8 mouse cellular contexts compared by ENCODE assay signal in genomic region chr16:31935091-31935979, GRCm38 (mm10). TPM values are rescaled to one million over a fixed set of nuclear protein-coding genes. Genes with fewer than 3 reads are reported as not detected.
DNase-seq lines count a peak whose midpoint lies in the region; ATAC-seq and TF ChIP-seq lines count a peak whose summit lies in the region.

No protein-coding gene starts in this region.

- peaks cover 24% of the 10 kb centered on the region; the same call in 1 of the 2 replicates for H3K27me3 ChIP-seq in thymus, adult 2 months (ENCODE audit: control insufficient read depth, insufficient read depth, low read length)
- H3K27me3 ChIP-seq in heart, embryonic 16.5 days (ENCODE audit: control insufficient read depth, insufficient read depth, low read length), result peaks cover 24% of the 10 kb centered on the region
- H3K27me3 ChIP-seq in liver, embryonic 13.5 days, result peaks cover 72% of the 10 kb centered on the region

- DNase-seq in cerebellum, adult 11 months, result peak; percentile 31
- DNase-seq in thymus, adult 2 months, result no peak
- no peak for DNase-seq in thymus, postnatal 10 days (ENCODE audit: low spot score in 2 of 2)
- no peak for DNase-seq in liver, embryonic 13.5 days
- peak; percentile 53 to 54 for DNase-seq in right cerebral cortex, adult 2 months (ENCODE audit: low spot score in 2 of 2)
- no peak for DNase-seq in urinary bladder, postnatal 10 days (ENCODE audit: low spot score)

- peak overlapping the region; percentile 9; the same call in 1 of the 2 replicates for H3K4me3 ChIP-seq in thymus, adult 2 months (ENCODE audit: control insufficient read depth, insufficient read depth, low read length)
- H3K4me3 ChIP-seq in heart, embryonic 16.5 days (ENCODE audit: low read length), result peak overlapping the region; percentile 47
- peak overlapping the region; percentile 56 for H3K4me3 ChIP-seq in liver, embryonic 13.5 days (replicated peaks)

- no peak overlapping the region for H3K27ac ChIP-seq in thymus, adult 2 months (ENCODE audit: control insufficient read depth, insufficient read depth, low read length)
- H3K27ac ChIP-seq in heart, embryonic 16.5 days (ENCODE audit: low read length), result no peak overlapping the region
- H3K27ac ChIP-seq in liver, embryonic 13.5 days, result no peak overlapping the region

- H3K9me3 ChIP-seq in heart, embryonic 16.5 days (replicated peaks; ENCODE audit: control insufficient read depth, low read length), result no peaks in the 10 kb centered on the region; the same call in 1 of the 2 replicates
- H3K9me3 ChIP-seq in liver, embryonic 13.5 days (replicated peaks), result no peaks in the 10 kb centered on the region

- peak overlapping the region; percentile 71 for H3K4me2 ChIP-seq in heart, embryonic 16.5 days (ENCODE audit: low read depth, low read length)
- peak overlapping the region; percentile 52 for H3K4me2 ChIP-seq in liver, embryonic 13.5 days

- H3K36me3 ChIP-seq in thymus, adult 2 months (ENCODE audit: control insufficient read depth, insufficient read depth, low read length), result no peaks in the 10 kb centered on the region
- H3K36me3 ChIP-seq in heart, embryonic 16.5 days (ENCODE audit: control insufficient read depth, insufficient read depth), result no peaks in the 10 kb centered on the region
- no peaks in the 10 kb centered on the region for H3K36me3 ChIP-seq in liver, embryonic 13.5 days

- peaks cover 25% of the 10 kb centered on the region for H3K4me1 ChIP-seq in thymus, adult 2 months (replicated peaks; ENCODE audit: control insufficient read depth, insufficient read depth, low read length)
- H3K4me1 ChIP-seq in heart, embryonic 16.5 days (ENCODE audit: control insufficient read depth, insufficient read depth, low read length), result peaks cover 16% of the 10 kb centered on the region
- peaks cover 25% of the 10 kb centered on the region for H3K4me1 ChIP-seq in liver, embryonic 13.5 days (replicated peaks)

- peak overlapping the region; percentile 38 for H3K9ac ChIP-seq in heart, embryonic 16.5 days (ENCODE audit: low read length)
- no peak overlapping the region for H3K9ac ChIP-seq in liver, embryonic 13.5 days

- no peak for TF ChIP-seq CTCF in thymus, adult 2 months (IDR thresholded peaks at IDR 0.05; ENCODE audit: borderline replicate concordance, control insufficient read depth, extremely low read depth, insufficient read depth, low read length, poor library complexity)

- ATAC-seq in cerebellum, adult (ENCODE audit: insufficient number of reproducible peaks, low FRiP score, low TSS enrichment), result no peak
- no peak for ATAC-seq in heart, embryonic 16.5 days (replicated peaks; ENCODE audit: extremely low read depth, insufficient read depth, low FRiP score)
- ATAC-seq in liver, embryonic 13.5 days (ENCODE audit: low read depth), result no peak

- WGBS in thymus, adult 2 months, result 8% methylated on average over 36 of the region's 36 CpGs
- 6% methylated on average over 36 of the region's 36 CpGs for WGBS in heart, embryonic 16.5 days
- 5% methylated on average over 36 of the region's 36 CpGs for WGBS in liver, embryonic 13.5 days (ENCODE audit: insufficient replicate concordance)

- TF ChIP-seq POLR2A in thymus, adult 2 months (IDR thresholded peaks at IDR 0.05; ENCODE audit: control insufficient read depth, extremely low read depth, insufficient read depth, low read length, poor library complexity), result no peak

RNA-seq across cellular contexts. Expression of gene Pigz, which starts 1.7 kb away (rescaled TPM):
- 8.0 and 8.2 TPM in 2 replicates for polyA plus RNA-seq in thymus, adult 2 months (2012; rRNA removed)
- polyA plus RNA-seq in heart, embryonic 16.5 days (2015; fragmentation: Nextera tagmentation; extraction: Ambion mirVana), result 0.71 and 1.4 TPM in 2 replicates
- 0.38 TPM in 1 of 2 replicates, not detected in the other for polyA plus RNA-seq in liver, embryonic 13.5 days (2015; fragmentation: Nextera tagmentation; extraction: Ambion mirVana)

RNA-seq across cellular contexts. Expression of gene 0610012G03Rik, which starts 13.0 kb away (rescaled TPM):
- polyA plus RNA-seq in thymus, adult 2 months (2012; rRNA removed), result 81.3 and 88.1 TPM in 2 replicates
- 121 and 127 TPM in 2 replicates for polyA plus RNA-seq in heart, embryonic 16.5 days (2015; fragmentation: Nextera tagmentation; extraction: Ambion mirVana)
- 42.6 and 49.1 TPM in 2 replicates for polyA plus RNA-seq in liver, embryonic 13.5 days (2015; fragmentation: Nextera tagmentation; extraction: Ambion mirVana)

RNA-seq across cellular contexts. Expression of gene Ncbp2, which starts 13.0 kb away (rescaled TPM):
- polyA plus RNA-seq in thymus, adult 2 months (2012; rRNA removed), result 9.7 and 11.3 TPM in 2 replicates
- polyA plus RNA-seq in heart, embryonic 16.5 days (2015; fragmentation: Nextera tagmentation; extraction: Ambion mirVana), result 64.4 and 64.5 TPM in 2 replicates
- 39.6 and 48.3 TPM in 2 replicates for polyA plus RNA-seq in liver, embryonic 13.5 days (2015; fragmentation: Nextera tagmentation; extraction: Ambion mirVana)

RNA-seq across cellular contexts. Expression of gene Meltf, which starts 56.7 kb away (rescaled TPM):
- 0.43 and 0.60 TPM in 2 replicates for polyA plus RNA-seq in thymus, adult 2 months (2012; rRNA removed)
- 0.05 and 0.16 TPM in 2 replicates for polyA plus RNA-seq in heart, embryonic 16.5 days (2015; fragmentation: Nextera tagmentation; extraction: Ambion mirVana)
- polyA plus RNA-seq in liver, embryonic 13.5 days (2015; fragmentation: Nextera tagmentation; extraction: Ambion mirVana), result 0.07 and 0.10 TPM in 2 replicates

Comparison
In these comparisons a context has a peak if more than half of its experiments do, and no peak if none do; other contexts are left out.
1. DNase-seq: peak in cerebellum, adult 11 months (single experiment) and right cerebral cortex, adult 2 months (2 of 2); none in thymus, adult 2 months (single experiment), thymus, postnatal 10 days (0 of 2), liver, embryonic 13.5 days (single experiment) and urinary bladder, postnatal 10 days (single experiment).
2. Peak in every context shown above with its lines, with median percentiles within 50 percentile points of each other: H3K4me3 ChIP-seq.